Mouse (Mus musculus): ENCODE results near the gene Wdr54. TPM values are rescaled to one million over a fixed set of nuclear protein-coding genes. Genes with fewer than 3 reads are reported as not detected.

The Wdr54 gene
- polyA plus RNA-seq, 1 experiment from 2014 or later, result 5.3 TPM

DNA sequence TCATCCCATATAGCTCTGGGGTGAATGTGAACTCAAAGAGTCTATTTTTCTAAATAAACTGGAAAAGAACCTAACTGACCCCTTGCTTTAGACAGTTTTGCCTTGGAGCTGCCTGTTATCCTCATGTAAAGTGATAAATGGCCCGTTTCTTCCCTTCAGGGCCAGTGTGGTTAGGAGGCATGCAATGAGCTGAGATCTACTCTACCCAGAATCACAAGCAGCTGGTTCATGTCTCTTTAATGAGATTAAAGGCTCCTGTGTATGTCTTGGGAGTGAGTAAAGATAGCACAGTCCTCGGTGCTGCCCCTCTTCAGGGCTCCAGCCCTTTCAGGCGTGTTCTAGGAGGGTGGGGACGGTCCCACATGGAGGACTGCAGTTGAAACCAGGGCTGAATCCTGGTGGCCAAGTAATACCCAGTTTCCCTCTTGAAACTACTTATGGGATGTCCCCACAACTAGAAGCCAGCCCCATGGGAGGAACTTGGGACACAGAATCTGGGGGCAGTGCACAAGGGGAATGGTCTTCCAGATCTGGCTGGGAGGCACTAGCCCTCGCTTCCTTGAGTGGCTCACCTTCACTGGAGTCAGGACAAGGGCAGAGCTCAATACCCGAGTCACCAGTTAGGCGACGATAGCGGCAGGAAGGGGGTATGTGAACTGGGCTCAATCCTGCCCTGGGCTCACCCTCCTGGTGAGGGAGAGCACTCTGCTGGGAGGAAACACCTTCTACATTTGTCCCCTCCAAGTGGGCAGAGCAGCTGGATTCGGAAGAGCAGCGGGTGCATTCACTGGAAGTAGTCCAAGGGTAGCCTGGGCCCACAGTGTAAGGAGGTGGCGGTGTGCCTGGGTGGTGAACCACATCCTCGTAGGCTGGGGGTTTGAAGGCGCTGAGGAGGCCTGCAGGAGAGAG, 37.1 kb downstream of the Wdr54 start:
- Histone ChIP-seq H3K4me2 (replicated peaks; ENCODE audit: low read depth, low read length) (peak overlapping the region; percentile 67; the same call in 1 of the 2 replicates), H3K36me3 (ENCODE audit: control insufficient read depth, insufficient read depth, low read length) (peaks cover 21% of the 10 kb centered on the region), H3K27me3 (ENCODE audit: control insufficient read depth, insufficient read depth, low read length) (no peaks in the 10 kb centered on the region), H3K4me3 (ENCODE audit: low read depth, low read length) (no peak overlapping the region), H3K9me3 (ENCODE audit: control insufficient read depth, low read depth, low read length) (no peaks in the 10 kb centered on the region), H3K9ac (replicated peaks; ENCODE audit: low read depth, low read length) (no peak overlapping the region), H3K4me1 (ENCODE audit: control insufficient read depth, insufficient read depth, low read length) (peaks cover 38% of the 10 kb centered on the region), H3K27ac (ENCODE audit: low read length) (no peak overlapping the region)
- WGBS, result 73% methylated on average over 14 of the region's 14 CpGs
- ATAC-seq (ENCODE audit: insufficient number of reproducible peaks, insufficient read depth, low FRiP score, low read depth), result no peak

GRCm38 (mm10) chr6:83118369-83118768, 37.8 kb downstream of the Wdr54 start:
- Histone ChIP-seq H3K4me3 (ENCODE audit: low read depth, low read length) (no peak overlapping the region), H3K36me3 (ENCODE audit: control insufficient read depth, insufficient read depth, low read length) (peaks cover 21% of the 10 kb centered on the region), H3K4me1 (ENCODE audit: control insufficient read depth, insufficient read depth, low read length) (peaks cover 34% of the 10 kb centered on the region), H3K27me3 (ENCODE audit: control insufficient read depth, insufficient read depth, low read length) (no peaks in the 10 kb centered on the region), H3K27ac (ENCODE audit: low read length) (no peak overlapping the region), H3K9me3 (ENCODE audit: control insufficient read depth, low read depth, low read length) (no peaks in the 10 kb centered on the region), H3K4me2 (replicated peaks; ENCODE audit: low read depth, low read length) (no peak overlapping the region), H3K9ac (replicated peaks; ENCODE audit: low read depth, low read length) (no peak overlapping the region)
- no peak for ATAC-seq (ENCODE audit: insufficient number of reproducible peaks, insufficient read depth, low FRiP score, low read depth)
- WGBS, result 81% methylated on average over 11 of the region's 11 CpGs

DNA sequence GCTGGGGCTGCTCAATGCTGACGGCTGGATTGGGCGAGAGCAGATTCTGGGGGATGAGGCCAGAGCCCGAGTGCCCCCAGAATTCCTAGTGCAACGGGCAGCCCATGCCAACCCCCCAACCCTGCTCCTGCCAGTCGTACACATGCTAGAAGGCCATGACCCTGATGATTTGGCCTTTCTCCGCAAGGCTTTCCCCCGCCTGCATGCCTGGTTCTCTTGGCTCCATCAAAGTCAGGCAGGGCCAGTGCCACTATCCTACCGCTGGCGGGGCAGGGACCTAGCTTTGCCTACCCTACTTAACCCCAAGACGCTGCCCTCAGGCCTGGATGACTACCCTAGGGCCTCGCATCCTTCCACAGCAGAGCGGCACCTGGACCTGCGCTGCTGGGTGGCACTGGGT, 38.6 kb downstream of the Wdr54 start:
- Histone ChIP-seq H3K4me1 (ENCODE audit: control insufficient read depth, insufficient read depth, low read length) (peaks cover 30% of the 10 kb centered on the region), H3K36me3 (ENCODE audit: control insufficient read depth, insufficient read depth, low read length) (peaks cover 21% of the 10 kb centered on the region), H3K27ac (ENCODE audit: low read length) (no peak overlapping the region), H3K4me2 (replicated peaks; ENCODE audit: low read depth, low read length) (no peak overlapping the region), H3K9ac (replicated peaks; ENCODE audit: low read depth, low read length) (no peak overlapping the region), H3K27me3 (ENCODE audit: control insufficient read depth, insufficient read depth, low read length) (no peaks in the 10 kb centered on the region), H3K9me3 (ENCODE audit: control insufficient read depth, low read depth, low read length) (no peaks in the 10 kb centered on the region), H3K4me3 (ENCODE audit: low read depth, low read length) (no peak overlapping the region)
- WGBS, result 89% methylated on average over 13 of the region's 13 CpGs
- ATAC-seq (ENCODE audit: insufficient number of reproducible peaks, insufficient read depth, low FRiP score, low read depth), result no peak

DNA sequence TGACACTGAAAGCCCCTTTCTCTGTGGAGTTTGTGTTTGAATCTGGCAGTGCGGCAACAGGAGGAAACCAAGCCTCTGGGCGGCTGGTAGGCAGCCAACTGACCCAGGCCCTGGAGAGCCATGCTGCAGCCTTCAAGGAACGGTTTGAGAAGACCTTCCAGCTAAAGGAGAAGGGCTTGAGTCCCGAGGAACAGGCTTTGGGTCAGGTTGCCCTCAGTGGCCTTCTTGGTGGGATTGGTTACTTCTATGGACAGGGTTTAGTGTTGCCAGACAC, 39.1 kb downstream of the Wdr54 start:
- Histone ChIP-seq H3K27ac (ENCODE audit: low read length) (no peak overlapping the region), H3K36me3 (ENCODE audit: control insufficient read depth, insufficient read depth, low read length) (peaks cover 22% of the 10 kb centered on the region), H3K4me2 (replicated peaks; ENCODE audit: low read depth, low read length) (no peak overlapping the region), H3K27me3 (ENCODE audit: control insufficient read depth, insufficient read depth, low read length) (no peaks in the 10 kb centered on the region), H3K4me1 (ENCODE audit: control insufficient read depth, insufficient read depth, low read length) (peaks cover 25% of the 10 kb centered on the region), H3K9ac (replicated peaks; ENCODE audit: low read depth, low read length) (no peak overlapping the region), H3K9me3 (ENCODE audit: control insufficient read depth, low read depth, low read length) (no peaks in the 10 kb centered on the region), H3K4me3 (ENCODE audit: low read depth, low read length) (no peak overlapping the region)
- WGBS, result 87% methylated on average over 4 of the region's 4 CpGs
- no peak for ATAC-seq (ENCODE audit: insufficient number of reproducible peaks, insufficient read depth, low FRiP score, low read depth)

DNA sequence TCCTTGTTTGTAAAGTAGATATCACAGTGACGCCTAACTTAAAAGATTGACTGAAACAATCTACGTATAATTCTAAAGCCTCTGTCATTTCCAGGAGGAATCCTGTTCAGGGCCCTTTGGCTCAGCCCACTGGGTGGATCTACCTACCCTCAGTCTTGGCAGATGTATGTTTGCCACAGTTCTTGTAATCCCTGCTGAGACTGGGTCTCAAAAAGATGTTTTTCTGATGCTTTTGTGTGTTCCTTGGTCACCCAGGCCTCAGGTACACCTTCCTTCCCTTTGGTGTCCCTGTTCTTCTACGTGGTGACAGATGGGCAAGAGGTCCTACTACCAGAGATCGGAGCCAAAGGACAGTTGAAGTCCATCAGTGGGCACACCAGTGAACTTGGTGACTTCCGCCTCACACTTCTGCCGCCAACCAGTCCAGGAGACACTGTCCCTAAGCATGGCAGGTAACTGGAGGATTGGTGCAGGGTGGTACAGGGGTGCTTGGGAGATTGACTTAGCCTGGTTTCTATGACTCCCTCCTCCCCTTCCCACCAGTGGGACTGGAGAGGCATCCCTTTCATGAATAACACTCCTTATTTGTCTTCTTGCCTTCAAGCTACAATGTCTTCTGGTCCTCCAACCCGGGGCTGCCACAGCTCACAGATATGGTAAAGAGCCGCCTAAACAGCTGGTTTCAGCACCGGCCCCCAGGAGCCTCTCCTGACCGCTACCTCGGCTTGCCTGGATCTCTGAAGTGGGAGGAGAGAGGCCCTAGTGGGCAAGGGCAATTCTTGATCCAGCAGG, 39.6 kb downstream of the Wdr54 start:
- Histone ChIP-seq H3K27ac (ENCODE audit: low read length) (no peak overlapping the region), H3K4me1 (ENCODE audit: control insufficient read depth, insufficient read depth, low read length) (peaks cover 25% of the 10 kb centered on the region)
- no peak for ATAC-seq (ENCODE audit: insufficient number of reproducible peaks, insufficient read depth, low FRiP score, low read depth)

DNA sequence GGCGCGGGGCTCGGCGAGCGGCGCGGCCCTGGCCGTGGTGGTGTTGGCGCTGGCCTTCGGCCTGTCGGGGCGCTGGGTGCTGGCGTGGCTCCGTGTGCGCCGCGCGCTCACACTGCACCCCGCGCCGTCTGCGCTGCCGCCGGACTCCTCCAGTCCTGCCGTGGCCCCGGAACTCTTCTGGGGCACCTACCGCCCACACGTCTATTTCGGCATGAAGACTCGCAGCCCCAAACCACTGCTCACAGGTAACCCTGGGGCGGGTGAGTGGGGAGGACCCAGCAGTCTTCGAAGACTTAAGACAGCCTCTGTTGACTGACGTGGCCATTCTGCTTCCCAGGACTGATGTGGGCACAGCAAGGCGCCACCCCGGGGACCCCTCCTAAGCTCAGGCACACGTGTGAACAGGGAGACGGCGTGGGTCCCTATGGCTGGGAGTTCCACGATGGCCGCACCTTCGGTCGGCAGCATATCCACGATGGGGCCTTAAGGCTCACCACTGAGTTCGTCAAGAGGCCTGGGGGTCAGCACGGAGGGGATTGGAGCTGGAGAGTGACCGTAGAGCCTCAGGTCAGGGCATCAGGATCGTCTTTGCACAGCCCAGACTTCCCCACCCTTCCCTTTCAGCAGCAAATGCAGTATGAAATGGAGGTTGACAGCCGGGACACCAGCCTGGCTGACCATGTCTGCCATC, 40.4 kb downstream of the Wdr54 start:
- Histone ChIP-seq H3K27ac (ENCODE audit: low read length) (peak overlapping the region; percentile 77), H3K9ac (replicated peaks; ENCODE audit: low read depth, low read length) (peak overlapping the region; percentile 71), H3K4me3 (ENCODE audit: low read depth, low read length) (peak overlapping the region; percentile 65), H3K36me3 (ENCODE audit: control insufficient read depth, insufficient read depth, low read length) (peaks cover 25% of the 10 kb centered on the region), H3K4me2 (replicated peaks; ENCODE audit: low read depth, low read length) (peak overlapping the region; percentile 94), H3K9me3 (ENCODE audit: control insufficient read depth, low read depth, low read length) (no peaks in the 10 kb centered on the region), H3K27me3 (ENCODE audit: control insufficient read depth, insufficient read depth, low read length) (no peaks in the 10 kb centered on the region), H3K4me1 (ENCODE audit: control insufficient read depth, insufficient read depth, low read length) (peaks cover 25% of the 10 kb centered on the region)
- 2% methylated on average over 46 of the region's 48 CpGs for WGBS
- ATAC-seq (ENCODE audit: insufficient number of reproducible peaks, insufficient read depth, low FRiP score, low read depth), result peak; percentile 18; the same call in 1 of the 2 replicates

More for the DNA sequence above, 39.6 kb downstream of the Wdr54 start:
- Histone ChIP-seq H3K9ac (replicated peaks; ENCODE audit: low read depth, low read length) (peak overlapping the region; percentile 71; the same call in 1 of the 2 replicates), H3K27me3 (ENCODE audit: control insufficient read depth, insufficient read depth, low read length) (no peaks in the 10 kb centered on the region), H3K9me3 (ENCODE audit: control insufficient read depth, low read depth, low read length) (no peaks in the 10 kb centered on the region), H3K4me2 (replicated peaks; ENCODE audit: low read depth, low read length) (peak overlapping the region; percentile 94), H3K36me3 (ENCODE audit: control insufficient read depth, insufficient read depth, low read length) (peaks cover 25% of the 10 kb centered on the region), H3K4me3 (ENCODE audit: low read depth, low read length) (peak overlapping the region; percentile 65)
- 71% methylated on average over 11 of the region's 11 CpGs for WGBS

DNA sequence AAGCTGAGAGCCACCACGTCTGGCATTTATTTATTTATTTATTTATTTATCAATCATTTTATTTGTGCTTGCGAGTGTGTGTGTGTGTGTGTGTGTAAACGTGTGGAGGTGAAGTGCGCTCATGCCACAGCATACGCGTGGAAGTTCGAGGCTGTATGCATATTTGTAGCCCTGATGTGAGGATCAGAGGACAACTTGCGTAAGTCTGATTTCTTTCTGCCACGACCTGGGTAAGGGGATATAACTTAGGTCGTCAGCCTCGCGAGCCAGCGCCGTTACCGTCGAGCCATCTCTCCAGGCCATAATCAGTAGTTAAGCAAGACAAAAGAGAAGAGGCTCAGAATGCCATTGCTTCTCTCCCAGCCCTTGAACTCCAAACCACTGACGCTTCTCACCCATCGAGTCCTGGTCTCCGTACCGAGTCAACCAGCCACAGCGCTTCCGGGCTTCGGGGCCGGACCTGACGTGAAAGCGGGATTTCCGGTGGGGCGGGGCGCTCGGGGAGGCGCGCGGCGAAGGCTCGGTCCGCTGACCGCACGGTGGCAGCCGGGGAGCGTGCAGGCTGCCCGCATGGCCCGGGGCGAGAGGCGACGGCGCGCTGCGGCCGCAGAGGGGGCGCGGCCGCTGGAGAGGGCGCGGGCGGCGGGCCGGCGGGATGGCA, 41.1 kb downstream of the Wdr54 start, which contains the start of gene Mogs:
Mogs (plus strand) TSS at position 486 of the 661 bp plus-strand sequence.
- Histone ChIP-seq H3K4me1 (ENCODE audit: control insufficient read depth, insufficient read depth, low read length) (peaks cover 22% of the 10 kb centered on the region), H3K4me2 (replicated peaks; ENCODE audit: low read depth, low read length) (peak within 1 kb of the TSS; percentile 94), H3K36me3 (ENCODE audit: control insufficient read depth, insufficient read depth, low read length) (peaks cover 25% of the 10 kb centered on the region), H3K9ac (replicated peaks; ENCODE audit: low read depth, low read length) (peak within 1 kb of the TSS; percentile 71), H3K27me3 (ENCODE audit: control insufficient read depth, insufficient read depth, low read length) (no peaks in the 10 kb centered on the region), H3K27ac (ENCODE audit: low read length) (peak within 1 kb of the TSS; percentile 77), H3K9me3 (ENCODE audit: control insufficient read depth, low read depth, low read length) (no peaks in the 10 kb centered on the region), H3K4me3 (ENCODE audit: low read depth, low read length) (peak within 1 kb of the TSS; percentile 65)
- WGBS, result under 1% methylated on average over 57 of the region's 58 CpGs
- peak; percentile 93 for ATAC-seq (ENCODE audit: insufficient number of reproducible peaks, insufficient read depth, low FRiP score, low read depth)
